Mouse (Mus musculus): Measurements from ENCODE around the gene Qars. TPM values are rescaled to one million over a fixed set of nuclear protein-coding genes. Genes with fewer than 3 reads are reported as not detected.

The Qars gene
- polyA plus RNA-seq (2015; fragmentation: Nextera tagmentation; extraction: Ambion mirVana), result 87.9 and 94.1 TPM in 2 replicates

GRCm38 (mm10) chr9:108507619-108508434 lies at the start of gene Qars:
Gene Qars, plus strand, starts transcription at chr9:108507706.
- no peak for TF ChIP-seq CTCF (IDR thresholded peaks at IDR 0.05; ENCODE audit: low read depth)
- DNase-seq (ENCODE audit: low spot score), result peak; percentile 99
- peak within 1 kb of the TSS; percentile 73 for H3K9ac ChIP-seq (ENCODE audit: low read depth, low read length)
- H3K4me3 ChIP-seq (replicated peaks; ENCODE audit: low read depth, low read length), result peak within 1 kb of the TSS; percentile 58
- peaks cover 24% of the 10 kb centered on the region for H3K36me3 ChIP-seq (ENCODE audit: insufficient read depth, low read length)
- ATAC-seq (replicated peaks; ENCODE audit: low FRiP score, low read depth), result peak; percentile 96
- peak within 1 kb of the TSS; percentile 66 for H3K4me2 ChIP-seq (ENCODE audit: low read length)
- peak within 1 kb of the TSS; percentile 85 for H3K27ac ChIP-seq
- under 1% methylated on average over 37 of the region's 37 CpGs for WGBS
- H3K4me1 ChIP-seq (replicated peaks; ENCODE audit: insufficient read depth, low read length), result peaks cover 10% of the 10 kb centered on the region
- no peaks in the 10 kb centered on the region for H3K27me3 ChIP-seq (ENCODE audit: insufficient read depth, low read length)
- no peaks in the 10 kb centered on the region for H3K9me3 ChIP-seq (replicated peaks; ENCODE audit: low read length)

GRCm38 (mm10) chr9:108459939-108460318 lies 47.6 kb upstream of the Qars start:
- no peak for ATAC-seq (replicated peaks; ENCODE audit: low FRiP score, low read depth)
- peak overlapping the region; percentile 84; the same call in 1 of the 2 replicates for H3K9ac ChIP-seq (ENCODE audit: low read depth, low read length)
- no peak for TF ChIP-seq CTCF (IDR thresholded peaks at IDR 0.05; ENCODE audit: low read depth)
- WGBS, result 97% methylated on average over 1 of the region's 1 CpGs
- peak overlapping the region; percentile 92 for H3K27ac ChIP-seq
- peaks cover 16% of the 10 kb centered on the region for H3K4me1 ChIP-seq (replicated peaks; ENCODE audit: insufficient read depth, low read length)
- peak overlapping the region; percentile 76 for H3K4me3 ChIP-seq (replicated peaks; ENCODE audit: low read depth, low read length)
- H3K9me3 ChIP-seq (replicated peaks; ENCODE audit: low read length), result no peaks in the 10 kb centered on the region
- H3K27me3 ChIP-seq (ENCODE audit: insufficient read depth, low read length), result no peaks in the 10 kb centered on the region
- peak overlapping the region; percentile 85 for H3K4me2 ChIP-seq (ENCODE audit: low read length)
- no peak for DNase-seq (ENCODE audit: low spot score)
- H3K36me3 ChIP-seq (ENCODE audit: insufficient read depth, low read length), result peaks cover 18% of the 10 kb centered on the region; the same call in 1 of the 2 replicates

- Histone ChIP-seq H3K4me3 (replicated peaks; ENCODE audit: low read depth, low read length) (peak within 1 kb of the TSS; percentile 76), H3K27ac (peak within 1 kb of the TSS; percentile 92), H3K9me3 (replicated peaks; ENCODE audit: low read length) (no peaks in the 10 kb centered on the region), H3K27me3 (ENCODE audit: insufficient read depth, low read length) (no peaks in the 10 kb centered on the region), H3K4me2 (ENCODE audit: low read length) (peak within 1 kb of the TSS; percentile 85), H3K9ac (ENCODE audit: low read depth, low read length) (peak within 1 kb of the TSS; percentile 84), H3K36me3 (ENCODE audit: insufficient read depth, low read length) (peaks cover 24% of the 10 kb centered on the region; the same call in 1 of the 2 replicates), H3K4me1 (replicated peaks; ENCODE audit: insufficient read depth, low read length) (peaks cover 16% of the 10 kb centered on the region)
- ATAC-seq (replicated peaks; ENCODE audit: low FRiP score, low read depth) (peak; percentile 80), DNase-seq (ENCODE audit: low spot score) (peak; percentile 89)
- TF ChIP-seq CTCF (IDR thresholded peaks at IDR 0.05; ENCODE audit: low read depth), result 0 out of 2 replicates have a peak, but pooled peaks have one; percentile 1
- 0% methylated on average over 49 of the region's 52 CpGs for WGBS
Observed at GRCm38 (mm10) chr9:108460319-108461178, 47.0 kb upstream of the Qars start, which contains the start of gene Ccdc71. Gene Ccdc71, plus strand, starts transcription at chr9:108460527.

- H3K27me3 ChIP-seq (ENCODE audit: insufficient read depth, low read length), result no peaks in the 10 kb centered on the region
- H3K4me2 ChIP-seq (ENCODE audit: low read length), result peak within 1 kb of the TSS; percentile 85
- no peaks in the 10 kb centered on the region for H3K9me3 ChIP-seq (replicated peaks; ENCODE audit: low read length)
- H3K36me3 ChIP-seq (ENCODE audit: insufficient read depth, low read length), result peaks cover 28% of the 10 kb centered on the region; the same call in 1 of the 2 replicates
- DNase-seq (ENCODE audit: low spot score) (peak; percentile 41), ATAC-seq (replicated peaks; ENCODE audit: low FRiP score, low read depth) (peak; percentile 36; the same call in 1 of the 2 replicates)
- H3K4me3 ChIP-seq (replicated peaks; ENCODE audit: low read depth, low read length), result peak within 1 kb of the TSS; percentile 76
- H3K4me1 ChIP-seq (replicated peaks; ENCODE audit: insufficient read depth, low read length), result peaks cover 16% of the 10 kb centered on the region
- no peak for TF ChIP-seq CTCF (IDR thresholded peaks at IDR 0.05; ENCODE audit: low read depth)
- WGBS, result 13% methylated on average over 11 of the region's 11 CpGs
- peak within 1 kb of the TSS; percentile 92 for H3K27ac ChIP-seq
- H3K9ac ChIP-seq (ENCODE audit: low read depth, low read length), result peak within 1 kb of the TSS; percentile 84
Observed at GRCm38 (mm10) chr9:108461181-108461631, 46.3 kb upstream of the Qars start, which contains the start of gene Klhdc8b. Gene Klhdc8b, minus strand, starts transcription at chr9:108461581.

- DNase-seq (ENCODE audit: low spot score), result no peak
Observed at GRCm38 (mm10) chr9:108461675-108462074, 45.8 kb upstream of the Qars start.

More at GRCm38 (mm10) chr9:108461675-108462074, 45.8 kb upstream of the Qars start:
- peak overlapping the region; percentile 84; the same call in 1 of the 2 replicates for H3K9ac ChIP-seq (ENCODE audit: low read depth, low read length)
- 78% methylated on average over 5 of the region's 5 CpGs for WGBS
- ATAC-seq (replicated peaks; ENCODE audit: low FRiP score, low read depth), result no peak
- no peaks in the 10 kb centered on the region for H3K27me3 ChIP-seq (ENCODE audit: insufficient read depth, low read length)
- no peak for TF ChIP-seq CTCF (IDR thresholded peaks at IDR 0.05; ENCODE audit: low read depth)
- peaks cover 28% of the 10 kb centered on the region; the same call in 1 of the 2 replicates for H3K36me3 ChIP-seq (ENCODE audit: insufficient read depth, low read length)
- peak overlapping the region; percentile 76 for H3K4me3 ChIP-seq (replicated peaks; ENCODE audit: low read depth, low read length)
- H3K4me2 ChIP-seq (ENCODE audit: low read length), result peak overlapping the region; percentile 85
- no peaks in the 10 kb centered on the region for H3K9me3 ChIP-seq (replicated peaks; ENCODE audit: low read length)
- peak overlapping the region; percentile 92 for H3K27ac ChIP-seq
- peaks cover 16% of the 10 kb centered on the region for H3K4me1 ChIP-seq (replicated peaks; ENCODE audit: insufficient read depth, low read length)

All from kidney, postnatal 0 days (tissue).